Mouse (Mus musculus): ENCODE measurements around the gene Efna1. TPM values are rescaled to one million over a fixed set of nuclear protein-coding genes. Genes with fewer than 3 reads are reported as not detected.
A peak's percentile ranks its signal among the peaks of the same experiment; 100 is the strongest.

The Efna1 gene
- total and polyA plus RNA-seq, 3 experiments: not detected

DNA sequence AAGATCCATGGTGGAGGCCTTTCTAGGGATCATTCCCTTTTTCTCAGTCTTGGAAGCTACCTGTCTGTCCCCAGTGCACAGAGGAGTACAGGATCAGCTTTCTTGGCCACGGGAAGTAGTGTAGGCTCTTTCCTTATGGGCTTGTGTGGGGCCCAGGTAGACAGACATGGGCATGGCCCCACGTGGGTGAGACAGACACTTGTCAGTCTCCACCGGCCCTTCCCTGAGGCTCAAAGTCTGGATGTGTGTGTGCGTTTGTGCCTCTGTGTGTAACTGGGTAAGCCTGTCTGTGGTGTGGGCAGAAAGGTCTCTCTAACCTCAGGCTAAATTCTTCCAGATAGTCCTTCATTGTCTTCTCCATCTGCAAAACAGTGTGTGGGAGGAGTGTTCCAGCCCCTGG lies 24.2 kb upstream of the Efna1 start:
- Histone ChIP-seq H3K9me3 (replicated peaks; ENCODE audit: insufficient read depth, low read length) (no peaks in the 10 kb centered on the region), H3K79me2 (ENCODE audit: control insufficient read depth, insufficient read depth, low read length, poor library complexity) (no peaks in the 10 kb centered on the region), H3K27ac (ENCODE audit: control insufficient read depth, low read depth, low read length) (no peak overlapping the region), H3K36me3 (ENCODE audit: control insufficient read depth in 1 of 2, insufficient read depth in 2 of 2, low read length in 2 of 2) (no peaks in the 10 kb centered on the region; a peak in 1 of 4 replicates), H3K4me1 (ENCODE audit: control insufficient read depth in 1 of 2, insufficient read depth in 2 of 2, low read length in 2 of 2) (no peaks in the 10 kb centered on the region), H3K27me3 (ENCODE audit: control insufficient read depth in 1 of 2, insufficient read depth in 2 of 2, low read length in 2 of 2) (peaks cover 1 to 13% of the 10 kb centered on the region in 2 experiments; a peak in 3 of 4 replicates), H3K4me3 (ENCODE audit: control insufficient read depth in 1 of 2, insufficient read depth in 1 of 2, low read depth in 2 of 2, low read length in 2 of 2) (no peak overlapping the region), H3K9ac (ENCODE audit: control insufficient read depth, low read depth, low read length, poor library complexity, severe bottlenecking) (no peak overlapping the region)
- TF ChIP-seq MAZ (IDR thresholded peaks at IDR 0.05; ENCODE audit: low read depth, low read length): no peak
- no peak for TF ChIP-seq MAX (IDR thresholded peaks at IDR 0.05; ENCODE audit: low read length)
- TF ChIP-seq ZC3H11A (IDR thresholded peaks at IDR 0.05; ENCODE audit: low read depth, low read length): no peak
- no peak for TF ChIP-seq HCFC1 (IDR thresholded peaks at IDR 0.05; ENCODE audit: low read depth, low read length)
- DNase-seq (ENCODE audit: low read depth, low spot score): no peak

DNA sequence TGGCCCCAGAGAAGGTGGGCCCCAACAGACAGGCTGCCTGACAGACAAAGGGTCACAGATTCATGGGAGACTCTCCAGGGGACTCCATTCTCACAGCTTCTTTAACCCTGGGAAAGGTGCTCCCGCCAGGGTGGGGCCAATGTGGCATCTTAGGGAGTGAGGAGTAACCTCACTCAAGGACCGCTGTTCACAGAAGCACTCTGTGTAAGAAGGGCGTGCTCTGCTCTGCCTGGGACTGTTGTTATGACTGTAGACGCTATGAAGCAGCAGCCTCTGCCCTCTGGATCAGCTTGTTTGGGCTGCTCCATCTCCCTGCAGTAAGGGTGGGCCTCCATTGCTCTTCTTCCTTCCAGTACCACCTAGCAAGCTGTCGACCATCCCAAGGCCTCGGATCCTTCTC lies 23.5 kb upstream of the Efna1 start:
- Histone ChIP-seq H3K79me2 (ENCODE audit: control insufficient read depth, insufficient read depth, low read length, poor library complexity) (no peaks in the 10 kb centered on the region), H3K27me3 (ENCODE audit: control insufficient read depth in 1 of 2, insufficient read depth in 2 of 2, low read length in 2 of 2) (peaks cover 1 to 8% of the 10 kb centered on the region in 2 experiments; a peak in 3 of 4 replicates), H3K4me1 (ENCODE audit: control insufficient read depth in 1 of 2, insufficient read depth in 2 of 2, low read length in 2 of 2) (no peaks in the 10 kb centered on the region), H3K9me3 (replicated peaks; ENCODE audit: insufficient read depth, low read length) (no peaks in the 10 kb centered on the region), H3K4me3 (ENCODE audit: control insufficient read depth in 1 of 2, insufficient read depth in 1 of 2, low read depth in 2 of 2, low read length in 2 of 2) (no peak overlapping the region), H3K36me3 (ENCODE audit: control insufficient read depth in 1 of 2, insufficient read depth in 2 of 2, low read length in 2 of 2) (no peaks in the 10 kb centered on the region; a peak in 1 of 4 replicates), H3K27ac (ENCODE audit: control insufficient read depth, low read depth, low read length) (no peak overlapping the region), H3K9ac (ENCODE audit: control insufficient read depth, low read depth, low read length, poor library complexity, severe bottlenecking) (no peak overlapping the region)
- no peak for DNase-seq (ENCODE audit: low read depth, low spot score)
- no peak for TF ChIP-seq CHD2 (IDR thresholded peaks at IDR 0.05; ENCODE audit: low read length)
- no peak for TF ChIP-seq UBTF (IDR thresholded peaks at IDR 0.05; ENCODE audit: borderline replicate concordance, insufficient read depth, low read depth, low read length)
- TF ChIP-seq HCFC1 (IDR thresholded peaks at IDR 0.05; ENCODE audit: low read depth, low read length): no peak
- TF ChIP-seq ETS1 (IDR thresholded peaks at IDR 0.05; ENCODE audit: low read depth, low read length): no peak
- TF ChIP-seq MYC (IDR thresholded peaks at IDR 0.05; ENCODE audit: low read depth, low read length): no peak
- no peak for TF ChIP-seq TBP (IDR thresholded peaks at IDR 0.05; ENCODE audit: low read depth, low read length)
- no peak for TF ChIP-seq POLR2A (IDR thresholded peaks at IDR 0.05; ENCODE audit: control insufficient read depth in 1 of 2, insufficient read depth in 1 of 2, low read depth in 1 of 2, low read length in 2 of 2, poor library complexity in 1 of 2)
- no peak for TF ChIP-seq CTCF (IDR thresholded peaks at IDR 0.05 in 2 of 3, conservative IDR thresholded peaks at IDR 0.05 in 1 of 3; ENCODE audit: control insufficient read depth in 1 of 3, insufficient read depth in 1 of 3, low read depth in 2 of 3, low read length in 3 of 3, poor library complexity in 1 of 3, severe bottlenecking in 1 of 3)

DNA sequence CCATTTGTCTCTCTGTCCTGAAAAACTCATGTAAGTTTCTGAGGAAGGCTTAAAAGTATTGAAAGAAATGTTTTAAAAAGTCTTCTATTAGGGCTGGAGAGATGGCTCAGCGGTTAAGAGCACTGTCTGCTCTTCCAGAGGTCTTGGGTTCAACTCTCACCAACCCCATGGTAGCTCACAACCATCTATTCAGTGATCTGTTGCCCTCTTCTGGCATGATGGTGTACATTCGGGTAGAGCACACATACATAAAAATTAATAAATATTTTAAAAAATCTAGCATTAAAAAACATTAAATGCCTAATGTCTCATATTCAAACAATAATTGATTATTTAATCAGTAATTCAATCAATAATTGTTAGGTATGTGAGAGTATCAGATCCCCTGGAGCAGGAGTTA lies 19.6 kb upstream of the Efna1 start:
- TF ChIP-seq SMC3 (IDR thresholded peaks at IDR 0.05; ENCODE audit: low read depth, low read length) (peak; percentile 21; the same call in 1 of the 2 replicates), ZKSCAN1 (IDR thresholded peaks at IDR 0.05; ENCODE audit: low read depth, low read length) (no peak), CTCF (IDR thresholded peaks at IDR 0.05 in 2 of 3, conservative IDR thresholded peaks at IDR 0.05 in 1 of 3; ENCODE audit: control insufficient read depth in 1 of 3, insufficient read depth in 1 of 3, low read depth in 2 of 3, low read length in 3 of 3, poor library complexity in 1 of 3, severe bottlenecking in 1 of 3) (peak; percentile 10 to 48 (median 28); a peak in 3 of 6 replicates), CHD2 (IDR thresholded peaks at IDR 0.05; ENCODE audit: low read length) (no peak), MAFK (IDR thresholded peaks at IDR 0.05; ENCODE audit: borderline replicate concordance, low read depth, low read length) (no peak), TBP (IDR thresholded peaks at IDR 0.05; ENCODE audit: low read depth, low read length) (no peak), ZC3H11A (IDR thresholded peaks at IDR 0.05; ENCODE audit: low read depth, low read length) (peak; percentile 41; the same call in 1 of the 2 replicates), SIN3A (IDR thresholded peaks at IDR 0.05; ENCODE audit: low read length) (no peak), RAD21 (IDR thresholded peaks at IDR 0.05; ENCODE audit: low read depth, low read length) (peak; percentile 46), TAL1 (IDR thresholded peaks at IDR 0.05; ENCODE audit: low read length) (no peak)
- Histone ChIP-seq H3K9ac (ENCODE audit: control insufficient read depth, low read depth, low read length, poor library complexity, severe bottlenecking) (no peak overlapping the region), H3K27me3 (ENCODE audit: control insufficient read depth in 1 of 2, insufficient read depth in 2 of 2, low read length in 2 of 2) (peaks cover 0 to 3% of the 10 kb centered on the region in 2 experiments; a peak in 2 of 4 replicates)

More for the DNA sequence above, 19.6 kb upstream of the Efna1 start:
- Histone ChIP-seq H3K4me3 (ENCODE audit: control insufficient read depth in 1 of 2, insufficient read depth in 1 of 2, low read depth in 2 of 2, low read length in 2 of 2) (no peak overlapping the region), H3K4me1 (ENCODE audit: control insufficient read depth in 1 of 2, insufficient read depth in 2 of 2, low read length in 2 of 2) (peaks cover 3 to 12% of the 10 kb centered on the region in 2 experiments; a peak in 3 of 4 replicates), H3K27ac (ENCODE audit: control insufficient read depth, low read depth, low read length) (no peak overlapping the region), H3K79me2 (ENCODE audit: control insufficient read depth, insufficient read depth, low read length, poor library complexity) (no peaks in the 10 kb centered on the region), H3K9me3 (replicated peaks; ENCODE audit: insufficient read depth, low read length) (no peaks in the 10 kb centered on the region), H3K36me3 (ENCODE audit: control insufficient read depth in 1 of 2, insufficient read depth in 2 of 2, low read length in 2 of 2) (peaks cover 0 to 5% of the 10 kb centered on the region in 2 experiments; a peak in 2 of 4 replicates)
- DNase-seq (ENCODE audit: low read depth, low spot score): peak; percentile 52

Measured in MEL (cell line).